ENCODE assay signal across 25 mouse cellular contexts in the genomic region with DNA sequence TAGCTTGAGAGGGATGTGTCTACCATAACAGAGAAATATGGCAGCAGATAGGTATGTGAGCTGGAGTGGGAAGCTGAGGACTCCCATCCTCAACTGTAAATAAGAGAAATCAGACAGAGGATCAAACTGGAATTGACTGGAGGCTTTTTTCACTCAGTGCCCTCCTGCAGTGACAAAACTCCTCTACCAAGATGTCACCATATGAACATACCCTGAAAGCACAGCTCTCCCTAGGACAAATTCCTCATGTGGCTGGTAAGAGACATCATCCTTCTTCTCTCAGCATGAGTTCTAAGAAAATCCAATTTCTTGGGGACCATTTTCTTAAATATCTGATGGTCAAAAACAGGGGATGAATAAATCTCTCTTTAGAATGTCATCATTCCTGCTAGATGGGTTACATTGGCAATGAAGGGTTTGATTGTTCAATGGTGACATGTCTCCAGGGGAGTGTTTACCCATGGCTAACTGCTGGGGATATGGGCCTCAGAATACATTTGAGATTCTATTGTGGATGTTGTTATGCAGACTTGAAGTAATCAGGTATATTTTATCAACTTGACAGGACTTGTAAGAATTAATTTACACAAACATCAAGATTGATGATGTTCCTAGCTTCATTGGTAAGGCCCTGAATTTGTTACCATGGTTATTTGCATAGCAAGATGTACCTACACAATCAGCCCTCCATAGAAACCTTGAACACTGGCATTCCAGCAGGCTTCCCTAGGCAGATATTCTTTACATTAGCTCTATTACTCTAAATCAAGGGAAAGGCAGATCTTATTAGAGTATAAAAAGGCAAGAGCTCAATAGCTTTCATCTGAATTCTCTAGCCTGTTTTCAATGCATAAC.
"Had no signal": no experiment of that assay in that cellular context is flagged by ENCODE, and none has a peak within 500 bp of the region (broad histone marks: within the 10 kb centered on the region; RNA-seq: fewer than 3 reads in every experiment).

No protein-coding gene starts in this region.

- H3K4me1 ChIP-seq: heart, embryonic 13.5 days; heart, embryonic 15.5 days; kidney, embryonic 15.5 days; limb, embryonic 13.5 days; limb, embryonic 15.5 days; liver, embryonic 12.5 days had no signal

- DNase-seq: gastrocnemius, postnatal 14 days; gastrocnemius, postnatal 36 days; heart, adult 11 months; heart, adult 2 months; heart, postnatal 14 days; heart, postnatal 36 days; kidney, adult 11 months; kidney, adult 2 months; kidney, adult 9 months; kidney, postnatal 14 days; kidney, postnatal 36 days; layer of hippocampus, adult 9-11 months; layer of hippocampus, postnatal 36 days; left cerebral cortex, postnatal 4 days had no signal

- ATAC-seq: hindbrain, embryonic 16.5 days; intestine, embryonic 16.5 days; liver, embryonic 12.5 days had no signal

- H3K9me3 ChIP-seq: heart, embryonic 13.5 days; heart, embryonic 15.5 days; kidney, embryonic 15.5 days; limb, embryonic 13.5 days; limb, embryonic 15.5 days; liver, embryonic 12.5 days had no signal

- H3K9ac ChIP-seq: heart, embryonic 13.5 days; heart, embryonic 15.5 days; hindbrain, embryonic 14.5 days; kidney, embryonic 15.5 days; limb, embryonic 13.5 days; limb, embryonic 15.5 days; liver, embryonic 12.5 days had no signal

- H3K36me3 ChIP-seq: heart, embryonic 13.5 days; heart, embryonic 15.5 days; kidney, embryonic 15.5 days; limb, embryonic 13.5 days; limb, embryonic 15.5 days; liver, embryonic 12.5 days had no signal

- H3K4me3 ChIP-seq: heart, adult 2 months; heart, embryonic 13.5 days; heart, embryonic 15.5 days; kidney, embryonic 15.5 days; limb, embryonic 13.5 days; limb, embryonic 15.5 days; liver, embryonic 12.5 days had no signal

- H3K27ac ChIP-seq: heart, adult 2 months; heart, embryonic 13.5 days; heart, embryonic 15.5 days; hindbrain, embryonic 14.5 days; kidney, embryonic 15.5 days; kidney, postnatal 0 days; limb, embryonic 13.5 days; limb, embryonic 15.5 days; liver, embryonic 12.5 days had no signal

- H3K4me2 ChIP-seq: heart, embryonic 11.5 days; heart, embryonic 13.5 days; heart, embryonic 15.5 days; hindbrain, embryonic 14.5 days; kidney, embryonic 15.5 days; limb, embryonic 13.5 days; limb, embryonic 15.5 days; liver, embryonic 12.5 days had no signal

- H3K27me3 ChIP-seq: heart, embryonic 13.5 days; heart, embryonic 15.5 days; kidney, embryonic 15.5 days; limb, embryonic 13.5 days; limb, embryonic 15.5 days; liver, embryonic 12.5 days had no signal
